Mouse (Mus musculus) c-Kit-positive CD71-positive TER-119-negative erythroid progenitor cells, embryonic 14.5 days (primary cell): Measurements from ENCODE around the gene Prkar1b.

Experiments
- DNase-seq: peaks from one replicate; pipeline ENCODE4 v3.0.0-alpha.2; 2013; ENCODE audit warnings: low read depth

Prkar1b gene

GRCm38 (mm10) chr5:139145726-139146125, 4.1 kb downstream of the Prkar1b start:
- DNase-seq = no peak

DNA sequence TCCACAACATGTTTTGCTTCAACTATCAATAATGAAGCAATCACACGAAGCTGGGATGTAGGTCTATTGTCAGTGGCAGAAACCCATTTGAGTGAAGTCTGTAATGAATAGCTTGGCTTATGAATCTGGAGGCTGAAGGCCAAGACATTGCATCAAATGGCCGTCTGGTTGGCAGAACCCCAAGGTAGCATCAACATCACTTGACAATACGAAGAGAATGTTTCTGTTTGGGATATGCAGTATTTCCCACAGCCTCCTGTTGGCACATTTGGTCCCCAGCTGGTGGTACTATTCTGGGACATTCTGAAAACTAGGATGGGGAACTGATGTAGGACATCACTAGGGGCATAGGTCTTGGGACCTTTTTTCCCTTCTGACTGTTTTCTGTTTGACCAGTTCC, 5.9 kb downstream of the Prkar1b start:
- no peak for DNase-seq

GRCm38 (mm10) chr5:139141326-139141725, 8.5 kb downstream of the Prkar1b start:
- DNase-seq = no peak

GRCm38 (mm10) chr5:139140589-139140988, 9.2 kb downstream of the Prkar1b start:
- no peak for DNase-seq

DNA sequence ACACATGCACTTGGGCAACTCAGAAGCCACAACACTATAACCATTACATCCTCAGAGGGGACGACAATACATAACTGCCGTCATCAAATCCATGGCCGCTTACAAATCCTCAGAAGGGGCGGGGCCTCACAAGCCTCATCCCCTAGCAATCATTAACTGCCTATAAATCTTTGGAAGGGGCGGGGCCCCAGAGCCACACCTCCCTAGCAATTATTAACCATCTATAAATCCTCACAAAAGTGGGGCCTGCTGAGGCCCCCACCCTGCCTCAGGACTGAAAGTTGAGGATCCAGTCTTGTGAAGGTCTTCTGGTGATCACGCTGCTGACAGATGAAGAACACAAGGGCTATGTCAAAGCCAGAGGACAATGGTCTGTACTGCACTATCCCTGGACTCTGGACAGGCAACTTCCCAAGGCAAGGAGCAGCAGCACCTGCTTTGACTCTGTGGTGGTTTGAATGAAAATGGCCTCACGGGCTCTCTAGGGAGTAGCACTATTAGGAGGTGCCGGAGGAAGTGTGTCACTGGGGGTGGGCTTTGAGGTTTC, 10.8 kb downstream of the Prkar1b start:
- DNase-seq = no peak

DNA sequence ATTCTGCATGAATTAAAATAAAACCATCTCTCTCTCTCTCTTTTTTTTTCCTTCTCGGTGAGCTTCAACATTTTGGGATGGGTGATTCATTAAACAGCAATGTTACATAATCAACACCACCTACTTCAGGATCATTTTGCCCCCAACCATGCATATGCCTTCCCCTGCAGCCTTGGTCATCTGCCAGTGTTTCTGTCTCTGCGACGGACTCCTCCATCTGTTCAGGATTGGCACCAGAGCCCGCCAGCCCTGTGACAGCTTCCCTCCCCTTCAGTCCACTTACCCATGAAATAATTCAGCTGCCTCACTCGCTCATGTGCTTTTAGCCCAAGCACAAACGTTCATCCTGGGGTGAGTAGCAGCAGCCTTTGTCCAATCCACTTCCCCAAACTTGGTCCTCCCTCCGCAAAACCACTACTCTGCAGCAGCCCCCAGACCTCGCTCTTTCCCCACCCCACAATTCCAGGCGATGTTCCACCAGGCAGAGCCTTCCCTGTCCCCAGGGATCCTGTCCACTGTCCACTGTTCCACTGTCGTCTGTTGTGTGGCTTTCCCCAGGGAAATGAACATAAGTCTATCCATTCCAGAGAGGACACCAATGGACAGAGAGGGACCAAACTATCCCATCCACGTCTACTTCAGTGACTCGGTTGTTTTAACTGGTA, 11.4 kb downstream of the Prkar1b start:
- no peak for DNase-seq

GRCm38 (mm10) chr5:139137176-139137575, 12.6 kb downstream of the Prkar1b start:
- DNase-seq = no peak

- DNase-seq = no peak
Observed at GRCm38 (mm10) chr5:139136341-139136740, 13.5 kb downstream of the Prkar1b start.

GRCm38 (mm10) chr5:139134501-139134900, 15.3 kb downstream of the Prkar1b start:
- no peak for DNase-seq

DNA sequence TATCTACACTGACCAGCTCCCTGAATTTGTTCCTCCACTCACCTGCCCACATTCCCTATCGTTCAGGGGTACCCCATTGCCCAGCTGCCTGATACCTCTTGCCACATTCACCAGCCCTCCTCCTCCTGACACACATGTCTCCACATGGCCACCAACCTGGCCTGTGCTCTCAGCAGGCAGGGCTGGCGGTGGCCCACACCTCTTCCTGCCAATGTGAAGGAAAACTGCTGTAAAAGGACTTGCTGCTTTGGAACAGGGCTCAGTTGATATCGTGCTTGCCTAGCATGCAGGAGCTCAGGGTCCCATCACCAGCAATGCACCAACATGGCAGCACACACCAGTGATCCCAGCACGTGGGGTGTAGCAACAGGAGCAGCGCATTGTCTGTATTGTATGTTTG, 19.4 kb downstream of the Prkar1b start:
- no peak for DNase-seq

DNA sequence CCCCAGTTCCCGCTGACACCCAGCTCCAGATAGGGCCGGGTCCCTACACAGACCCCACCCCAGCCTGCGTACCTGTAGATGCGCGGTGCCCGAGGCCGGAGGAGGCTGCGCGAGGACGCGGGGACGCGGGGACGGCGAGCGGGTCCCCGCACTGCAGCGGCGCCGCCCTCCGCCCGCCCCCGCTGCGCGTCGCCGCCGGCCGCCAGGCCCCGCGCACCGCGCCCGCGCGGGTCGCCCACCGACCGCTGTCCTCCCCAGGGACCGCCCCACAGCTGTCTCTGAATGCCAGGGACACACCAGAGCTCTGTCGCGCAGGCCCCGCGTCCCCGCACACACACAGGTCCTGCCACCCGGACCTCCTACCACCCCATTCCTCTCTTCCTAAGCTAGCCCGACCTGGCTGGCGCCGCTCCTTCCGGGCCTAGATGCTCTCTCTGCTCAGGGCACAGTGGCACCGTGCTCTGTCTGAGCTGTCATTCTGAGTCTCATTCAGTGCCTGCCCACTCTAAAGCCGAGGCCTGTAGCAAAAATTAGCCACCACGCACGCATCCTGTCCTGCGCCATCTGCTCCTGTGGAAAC, 20.1 kb downstream of the Prkar1b start:
- no peak for DNase-seq

DNA sequence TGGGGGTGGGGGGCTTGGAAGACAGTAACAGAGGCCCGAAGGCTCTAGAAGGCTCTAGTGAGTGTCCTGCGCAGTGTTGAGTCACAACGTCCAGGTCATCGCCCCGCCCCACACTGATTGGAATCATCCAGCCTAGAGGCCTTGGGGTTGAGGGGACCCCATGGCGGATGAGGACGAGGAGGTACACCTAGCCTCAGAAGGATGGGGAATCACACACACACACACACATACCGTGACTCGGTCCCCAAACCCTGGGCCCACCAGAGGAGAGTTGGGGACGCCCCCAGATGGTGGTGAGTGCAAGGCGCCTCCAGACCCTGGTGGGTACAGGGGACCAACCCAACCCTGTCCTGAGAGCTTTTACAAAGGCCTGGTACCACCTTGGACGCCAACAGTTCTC, 20.7 kb downstream of the Prkar1b start:
- DNase-seq = no peak

DNA sequence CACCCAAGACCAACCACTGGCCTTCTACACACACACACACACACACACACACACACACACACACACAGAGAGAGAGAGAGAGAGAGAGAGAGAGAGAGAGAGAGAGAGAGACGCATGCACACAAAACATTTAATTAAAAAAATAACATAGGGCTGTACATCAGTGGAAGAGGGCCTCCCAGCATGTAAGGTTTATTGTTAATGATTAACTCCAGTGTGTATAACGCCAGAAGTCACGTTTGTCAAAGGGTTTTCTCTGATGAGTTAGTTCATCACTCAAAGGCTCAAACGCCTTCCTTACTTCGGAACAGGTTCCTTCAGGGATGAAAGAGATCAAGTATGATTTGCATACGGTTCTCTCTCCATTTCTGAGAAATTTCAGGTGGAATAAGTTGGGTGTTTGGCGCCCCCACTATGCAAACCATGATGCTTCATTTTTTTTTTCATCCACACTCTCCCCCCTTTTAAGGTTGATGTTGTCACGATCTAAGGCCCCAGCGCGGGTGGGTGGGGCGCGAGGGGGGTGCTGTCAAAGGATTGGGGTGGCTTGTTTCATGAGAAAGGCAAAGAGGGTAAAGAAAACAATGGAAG, 21.2 kb downstream of the Prkar1b start:
- no peak for DNase-seq

DNA sequence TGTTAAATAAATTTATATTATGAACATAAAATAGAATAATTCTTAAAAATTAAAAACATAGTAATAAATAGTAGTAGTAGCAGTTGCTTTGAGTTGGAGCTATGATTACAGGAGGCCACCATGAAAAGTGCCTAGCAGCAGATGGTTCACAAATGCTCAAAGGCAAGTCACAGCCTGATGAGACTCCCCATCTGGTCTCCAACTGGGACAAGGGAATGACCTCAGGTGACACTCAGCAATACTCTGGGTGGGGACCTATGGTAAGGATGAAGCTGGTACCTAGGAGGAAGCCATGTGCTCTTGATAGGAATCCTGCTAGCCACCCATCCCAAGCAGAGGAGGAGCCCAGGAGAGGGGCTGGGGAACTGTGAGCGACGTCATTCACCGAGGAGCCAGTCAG, 24.1 kb downstream of the Prkar1b start:
- no peak for DNase-seq

DNA sequence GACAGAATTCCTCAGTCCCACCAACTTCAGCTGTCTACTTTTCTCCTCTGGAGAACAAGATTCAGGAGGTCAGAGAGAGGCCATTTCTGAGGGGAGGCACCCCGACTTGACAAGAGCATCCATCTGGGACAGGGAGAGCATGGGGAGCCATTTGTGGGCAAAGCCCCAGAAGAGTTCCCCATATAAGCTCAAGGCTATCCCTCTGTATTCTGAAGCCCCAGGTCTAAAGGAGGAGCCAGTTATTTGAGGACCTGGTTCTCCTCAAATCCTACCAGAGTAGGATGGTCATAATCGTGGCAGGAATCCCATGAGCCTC, 30.9 kb downstream of the Prkar1b start:
- DNase-seq = no peak

DNA sequence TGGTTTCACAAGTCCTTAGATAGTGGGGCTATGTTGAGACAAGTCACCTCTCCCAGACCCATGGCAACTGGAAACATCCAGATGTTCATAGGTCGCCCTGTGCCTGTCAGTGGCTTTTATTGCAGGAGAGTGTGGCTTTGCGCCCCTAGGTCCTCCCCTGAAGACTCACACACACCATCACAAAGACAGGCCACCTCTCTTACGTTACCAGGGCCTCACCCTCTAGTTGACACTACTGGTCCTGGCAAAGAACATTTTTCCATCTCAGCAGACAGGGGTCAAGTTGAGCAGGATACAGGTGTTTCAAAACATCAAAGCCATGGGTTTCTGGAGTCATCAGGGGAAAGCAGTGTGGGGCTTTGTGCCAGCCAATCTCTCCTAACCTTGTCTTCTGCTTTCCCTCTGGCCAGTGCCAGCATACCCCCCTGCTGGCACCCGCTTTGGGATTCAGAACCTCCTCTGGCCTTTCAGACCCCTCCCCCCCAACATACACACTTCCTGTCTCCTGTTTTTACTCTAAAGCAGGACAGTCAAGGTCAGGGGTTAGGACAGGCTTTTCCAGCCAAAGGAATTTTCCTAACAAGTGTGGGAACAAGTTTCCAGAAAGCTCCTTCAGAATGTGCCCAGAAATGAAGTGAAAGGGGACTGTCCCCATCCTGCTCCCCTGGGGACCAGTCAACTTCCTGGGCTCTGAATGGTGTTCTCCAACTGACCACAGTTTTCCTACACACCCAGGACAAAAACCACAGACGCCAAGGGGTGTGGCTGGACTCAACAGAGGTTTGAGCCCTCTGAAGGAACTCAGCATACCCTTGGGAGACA, 31.5 kb downstream of the Prkar1b start:
- no peak for DNase-seq

- no peak for DNase-seq
Observed at GRCm38 (mm10) chr5:139115507-139115906, 34.3 kb downstream of the Prkar1b start.

DNA sequence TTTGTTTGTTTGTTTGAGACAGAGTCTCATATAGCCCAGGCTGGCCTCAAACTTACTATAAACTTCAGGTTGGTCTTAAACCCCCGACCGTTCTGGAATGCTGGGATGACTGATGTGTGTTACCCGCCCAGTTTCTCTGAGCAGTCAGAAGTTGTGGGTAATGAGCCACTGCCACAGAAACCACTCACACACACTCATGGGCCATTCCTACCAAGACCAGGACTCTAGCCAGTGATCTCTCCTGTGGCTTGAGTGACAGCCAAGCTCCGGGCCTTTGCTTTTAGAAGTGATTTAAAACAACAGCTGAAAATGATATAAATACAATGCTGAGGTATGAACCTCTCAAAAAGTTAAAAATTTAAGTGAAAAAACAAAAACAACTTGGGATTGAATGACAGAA, 34.9 kb downstream of the Prkar1b start:
- DNase-seq = no peak

GRCm38 (mm10) chr5:139112418-139112817, 37.4 kb downstream of the Prkar1b start:
- DNase-seq = no peak

DNA sequence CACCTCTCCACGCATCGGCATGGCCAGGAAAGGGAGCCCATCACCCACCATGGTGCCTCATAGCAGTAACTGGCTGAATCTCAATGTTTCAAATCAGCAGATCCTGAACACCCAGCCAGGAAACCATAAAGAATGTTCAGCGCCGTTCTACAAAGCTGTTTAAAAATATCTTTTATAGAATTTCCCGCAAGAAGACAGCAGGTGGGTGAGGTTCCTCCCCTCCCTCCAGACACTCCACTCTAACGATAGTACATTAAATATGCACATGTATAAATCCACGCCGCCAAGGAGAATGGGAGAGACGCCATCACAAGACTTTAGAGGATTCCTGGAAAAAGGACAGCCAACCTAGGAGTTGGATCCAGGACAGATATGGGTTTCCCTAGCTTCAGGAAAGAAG, 37.8 kb downstream of the Prkar1b start:
- DNase-seq = no peak

DNA sequence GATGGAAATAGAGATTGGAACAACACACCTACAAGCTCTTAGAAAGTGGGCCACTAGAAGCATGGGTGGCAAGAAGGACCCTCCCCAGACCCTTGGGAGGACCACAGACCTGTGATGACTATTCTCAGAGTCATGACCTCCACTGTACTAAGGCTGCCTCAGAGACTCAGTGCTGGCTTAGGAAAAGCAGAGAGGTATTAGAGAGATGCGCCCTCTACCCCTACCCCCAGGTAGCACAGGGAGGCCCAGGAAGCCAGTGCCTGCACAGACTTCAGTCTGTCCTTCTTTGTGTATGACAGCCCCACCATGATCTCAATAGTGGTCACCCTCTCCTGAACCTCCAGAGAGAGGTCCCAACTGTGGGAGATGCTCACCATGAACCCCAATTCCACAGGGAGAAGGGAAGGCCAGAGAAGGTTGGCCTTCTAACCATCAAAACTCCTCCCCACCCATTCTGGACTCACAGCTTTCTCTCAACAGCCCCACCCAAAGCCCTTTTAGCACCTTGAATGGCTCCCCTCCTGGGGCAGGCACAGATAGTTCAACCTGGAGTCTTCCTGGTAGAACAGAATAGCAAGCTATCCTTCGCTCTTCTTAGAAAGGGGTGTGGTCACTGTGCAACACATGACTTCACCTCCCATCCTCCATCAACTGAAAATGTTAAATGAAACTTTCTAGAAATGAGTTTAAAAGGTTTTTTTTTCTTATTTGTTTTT, 39.5 kb downstream of the Prkar1b start:
- peak; percentile 9 for DNase-seq

DNA sequence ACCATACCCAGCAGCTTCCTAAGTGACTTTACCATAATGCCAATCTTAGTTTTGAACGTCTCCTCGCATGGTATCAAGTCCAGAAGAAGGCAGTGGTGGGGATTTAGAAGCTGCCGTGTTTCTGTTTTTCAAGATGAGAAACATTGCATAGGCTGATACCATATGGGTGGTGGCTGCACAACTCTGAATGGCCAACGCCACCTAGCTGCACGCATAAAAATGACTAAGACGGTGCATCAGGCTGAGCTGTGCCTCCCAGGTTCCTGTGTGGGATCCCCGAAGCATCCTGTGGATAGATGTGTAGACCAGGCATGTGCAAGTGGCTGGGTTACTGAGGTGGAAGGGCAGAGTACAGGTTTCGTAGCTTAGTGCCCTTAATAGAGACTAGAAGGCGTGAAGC, 42.0 kb downstream of the Prkar1b start:
- DNase-seq = no peak
